Mouse (Mus musculus) E14TG2a.4 (cell line): ENCODE data around the gene Sephs2.

ENCODE experiments used
- CTCF ChIP-seq: conservative IDR thresholded peaks from 2 replicates; pipeline ENCODE4 v1.5.1; 2014; ENCODE audit warnings: low read length
- POU5F1 ChIP-seq: IDR thresholded peaks from 2 replicates; pipeline ENCODE4 v1.6.1; 2014; ENCODE audit warnings: low read length, borderline replicate concordance

DNA sequence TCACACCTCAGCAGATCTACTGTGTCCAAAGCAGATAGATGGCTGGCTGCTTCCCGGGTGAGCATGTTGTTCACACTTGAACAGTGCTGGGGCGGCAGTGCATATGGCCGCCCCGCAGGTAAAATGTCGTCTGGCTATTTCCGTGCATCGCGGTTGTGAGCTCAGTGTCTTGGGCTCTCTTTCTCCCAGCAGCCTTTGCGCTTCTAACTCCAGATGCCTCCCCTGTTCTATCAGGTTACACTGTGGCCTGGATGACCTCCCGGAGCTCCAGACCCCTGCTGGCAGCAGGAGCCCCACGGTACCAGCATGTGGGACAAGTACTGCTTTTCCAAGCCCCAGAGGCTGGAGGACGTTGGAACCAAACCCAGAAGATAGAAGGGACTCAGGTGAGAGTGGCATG, 36.1 kb upstream of the Sephs2 start:
- no peak for TF ChIP-seq CTCF
- no peak for TF ChIP-seq POU5F1
